Mouse (Mus musculus): ENCODE data around the gene S100a3.

DNA sequence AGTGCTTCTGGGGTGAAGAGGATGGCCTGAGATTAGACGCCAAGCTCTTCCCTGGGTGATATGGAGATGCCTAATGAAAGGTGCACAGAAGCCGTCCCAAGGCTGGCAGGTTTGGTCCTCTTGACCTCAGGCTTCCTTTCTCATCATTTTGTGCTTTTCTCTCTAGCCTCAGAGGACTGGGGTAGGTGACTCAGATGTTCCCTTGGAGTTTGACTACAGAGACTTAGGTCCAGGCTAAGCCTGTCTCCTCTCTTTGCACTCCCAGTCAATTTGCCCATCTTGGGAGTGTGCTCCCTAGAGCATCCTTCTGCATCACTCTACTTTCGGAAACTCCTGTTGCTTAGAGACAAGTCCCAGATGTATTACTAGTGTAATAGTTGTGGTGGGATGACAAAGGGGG, 47.0 kb downstream of the S100a3 start:
- TF ChIP-seq CTCF (IDR thresholded peaks at IDR 0.05; ENCODE audit: borderline replicate concordance, control insufficient read depth, extremely low read depth, insufficient read depth, low read length, poor library complexity) (no peak), POLR2A (IDR thresholded peaks at IDR 0.05; ENCODE audit: control insufficient read depth, extremely low read depth, insufficient read depth, low read length, poor library complexity) (no peak)
